Comparison of ENCODE assay signal across 14 mouse cellular contexts in genomic region chr11:55682351-55682961, GRCm38 (mm10).
DNase-seq lines count a peak whose midpoint lies in the region; ATAC-seq and TF ChIP-seq lines count a peak whose summit lies in the region.
"Had no signal": no experiment of that assay in that cellular context is flagged by ENCODE, and none has a peak within 500 bp of the region (broad histone marks: within the 10 kb centered on the region; RNA-seq: fewer than 3 reads in every experiment).

No protein-coding gene starts in this region.

- no peaks in the 10 kb centered on the region for H3K36me3 ChIP-seq in hindbrain, embryonic 10.5 days
- no peaks in the 10 kb centered on the region for H3K36me3 ChIP-seq in hindbrain, postnatal 0 days (ENCODE audit: insufficient read depth, low read length)
- no peaks in the 10 kb centered on the region for H3K36me3 ChIP-seq in embryonic facial prominence, embryonic 11.5 days (replicated peaks; ENCODE audit: control insufficient read depth, insufficient read depth, low read depth, low read length)
- no peaks in the 10 kb centered on the region for H3K36me3 ChIP-seq in forebrain, embryonic 15.5 days
- H3K36me3 ChIP-seq: intestine, embryonic 15.5 days; midbrain, embryonic 15.5 days had no signal

- no peak overlapping the region for H3K4me3 ChIP-seq in hindbrain, embryonic 10.5 days
- no peak overlapping the region for H3K4me3 ChIP-seq in hindbrain, postnatal 0 days (ENCODE audit: low read length)
- no peak overlapping the region for H3K4me3 ChIP-seq in embryonic facial prominence, embryonic 11.5 days (ENCODE audit: low read depth, low read length)
- no peak overlapping the region for H3K4me3 ChIP-seq in forebrain, embryonic 15.5 days
- H3K4me3 ChIP-seq: intestine, embryonic 15.5 days; midbrain, embryonic 15.5 days had no signal

- WGBS in hindbrain, embryonic 10.5 days = 27% methylated on average over 10 of the region's 10 CpGs
- WGBS in hindbrain, postnatal 0 days = 33% methylated on average over 10 of the region's 10 CpGs
- WGBS in embryonic facial prominence, embryonic 11.5 days = 40% methylated on average over 10 of the region's 10 CpGs
- 36% methylated on average over 10 of the region's 10 CpGs for WGBS in forebrain, embryonic 15.5 days

- H3K4me1 ChIP-seq in hindbrain, embryonic 10.5 days (replicated peaks) = peaks cover 67% of the 10 kb centered on the region
- no peaks in the 10 kb centered on the region for H3K4me1 ChIP-seq in hindbrain, postnatal 0 days (ENCODE audit: insufficient read depth, low read length)
- no peaks in the 10 kb centered on the region for H3K4me1 ChIP-seq in embryonic facial prominence, embryonic 11.5 days (ENCODE audit: control insufficient read depth, insufficient read depth, low read length)
- H3K4me1 ChIP-seq in forebrain, embryonic 15.5 days = no peaks in the 10 kb centered on the region
- H3K4me1 ChIP-seq: intestine, embryonic 15.5 days; midbrain, embryonic 15.5 days had no signal

- no peak for ATAC-seq in hindbrain, postnatal 0 days
- ATAC-seq in embryonic facial prominence, embryonic 11.5 days (replicated peaks; ENCODE audit: insufficient number of reproducible peaks, low FRiP score, low TSS enrichment, low read depth) = no peak
- ATAC-seq in forebrain, embryonic 15.5 days (replicated peaks) = no peak
- ATAC-seq: intestine, embryonic 15.5 days; midbrain, embryonic 15.5 days had no signal

- H3K9me3 ChIP-seq in hindbrain, embryonic 10.5 days = no peaks in the 10 kb centered on the region
- no peaks in the 10 kb centered on the region for H3K9me3 ChIP-seq in hindbrain, postnatal 0 days (ENCODE audit: low read length)
- no peaks in the 10 kb centered on the region for H3K9me3 ChIP-seq in embryonic facial prominence, embryonic 11.5 days (replicated peaks; ENCODE audit: control insufficient read depth, low read length)
- H3K9me3 ChIP-seq in forebrain, embryonic 15.5 days = no peaks in the 10 kb centered on the region
- H3K9me3 ChIP-seq: intestine, embryonic 15.5 days; midbrain, embryonic 15.5 days had no signal

- TF ChIP-seq CTCF in hindbrain, postnatal 0 days (IDR thresholded peaks at IDR 0.05; ENCODE audit: low read depth) = no peak

- H3K27me3 ChIP-seq in hindbrain, embryonic 10.5 days (ENCODE audit: insufficient read depth, poor library complexity, severe bottlenecking) = no peaks in the 10 kb centered on the region
- no peaks in the 10 kb centered on the region for H3K27me3 ChIP-seq in hindbrain, postnatal 0 days (ENCODE audit: insufficient read depth, low read length)
- no peaks in the 10 kb centered on the region for H3K27me3 ChIP-seq in embryonic facial prominence, embryonic 11.5 days (ENCODE audit: control insufficient read depth, insufficient read depth, low read length)
- H3K27me3 ChIP-seq in forebrain, embryonic 15.5 days = no peaks in the 10 kb centered on the region
- H3K27me3 ChIP-seq: intestine, embryonic 15.5 days; midbrain, embryonic 15.5 days had no signal

- no peak overlapping the region for H3K4me2 ChIP-seq in hindbrain, postnatal 0 days (ENCODE audit: low read depth, low read length)
- H3K4me2 ChIP-seq in embryonic facial prominence, embryonic 11.5 days (ENCODE audit: low read depth, low read length) = no peak overlapping the region
- no peak overlapping the region for H3K4me2 ChIP-seq in forebrain, embryonic 15.5 days (replicated peaks)
- H3K4me2 ChIP-seq: intestine, embryonic 15.5 days; midbrain, embryonic 15.5 days had no signal

- peak; percentile 70 for DNase-seq in hindbrain, embryonic 10.5 days (ENCODE audit: low spot score)
- DNase-seq in hindbrain, postnatal 0 days (ENCODE audit: low spot score) = no peak
- DNase-seq in ovary, postnatal 14 days (ENCODE audit: low spot score) = peak; percentile 5
- DNase-seq in ovary, adult 18-20 months (ENCODE audit: low spot score) = no peak
- peak; percentile 59 for DNase-seq in embryonic facial prominence, embryonic 11.5 days (ENCODE audit: low spot score)
- peak; percentile 10 for DNase-seq in yolk sac, embryonic 10.5 days (ENCODE audit: low spot score)
- DNase-seq in layer of hippocampus, adult 8-10 months (ENCODE audit: low spot score in 2 of 2) = no peak
- DNase-seq: adrenal gland, adult 8-10 months; cerebellum, adult 8-10 months; gastrocnemius, postnatal 14 days; lung, adult 18-20 months had no signal

- no peak overlapping the region for H3K9ac ChIP-seq in hindbrain, postnatal 0 days (replicated peaks; ENCODE audit: low read length)
- no peak overlapping the region for H3K9ac ChIP-seq in embryonic facial prominence, embryonic 11.5 days (replicated peaks; ENCODE audit: low read length)
- H3K9ac ChIP-seq in forebrain, embryonic 15.5 days (replicated peaks) = no peak overlapping the region
- H3K9ac ChIP-seq: intestine, embryonic 15.5 days; midbrain, embryonic 15.5 days had no signal

- H3K27ac ChIP-seq in hindbrain, embryonic 10.5 days = peak overlapping the region; percentile 88
- no peak overlapping the region for H3K27ac ChIP-seq in hindbrain, postnatal 0 days
- no peak overlapping the region for H3K27ac ChIP-seq in embryonic facial prominence, embryonic 11.5 days (replicated peaks; ENCODE audit: low read depth, low read length)
- no peak overlapping the region for H3K27ac ChIP-seq in forebrain, embryonic 15.5 days (replicated peaks)
- H3K27ac ChIP-seq: intestine, embryonic 15.5 days; midbrain, embryonic 15.5 days had no signal

Comparison
In these comparisons a context has a peak if more than half of its experiments do, and no peak if none do; other contexts are left out.
1. DNase-seq: peak in hindbrain, embryonic 10.5 days (single experiment), ovary, postnatal 14 days (single experiment), embryonic facial prominence, embryonic 11.5 days (single experiment) and yolk sac, embryonic 10.5 days (single experiment); none in hindbrain, postnatal 0 days (single experiment), ovary, adult 18-20 months (single experiment) and layer of hippocampus, adult 8-10 months (0 of 2).